Mouse (Mus musculus): Measurements from ENCODE around the gene Lrba. TPM values are rescaled to one million over a fixed set of nuclear protein-coding genes. Genes with fewer than 3 reads are reported as not detected.

Gene Lrba
- polyA plus RNA-seq, 1 experiment from 2014 or later = 2.6 TPM

DNA sequence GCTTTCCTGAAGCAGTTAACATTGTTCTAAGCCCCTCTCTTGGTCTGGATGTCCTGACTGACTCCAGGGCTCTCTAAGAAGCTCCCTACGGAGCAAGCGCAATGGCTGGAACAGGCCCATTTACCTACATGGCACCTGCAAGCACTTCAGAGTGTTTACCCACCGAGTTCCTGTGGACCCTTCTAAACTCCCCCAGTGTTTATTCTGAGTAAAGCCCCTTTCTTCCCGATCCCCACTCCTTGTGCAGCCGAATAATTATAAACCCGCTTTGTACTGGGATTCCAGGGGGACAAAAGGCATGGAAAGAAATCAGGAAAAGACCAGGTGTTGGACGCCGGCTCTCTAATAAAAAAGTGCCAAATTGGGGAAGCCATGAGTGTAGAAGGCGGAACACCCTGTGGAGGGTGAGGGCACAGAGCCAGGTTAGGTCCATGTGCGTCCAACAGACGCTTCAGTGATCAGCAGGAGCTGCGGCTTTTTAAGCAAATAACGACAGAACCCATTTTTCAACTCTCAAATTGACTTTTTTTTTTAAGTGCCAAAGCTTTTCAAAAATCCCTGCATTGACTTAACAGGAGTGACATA is 593.6 kb downstream of the Lrba start:
- Histone ChIP-seq H3K27ac (replicated peaks) (no peak overlapping the region), H3K4me2 (replicated peaks; ENCODE audit: low read depth) (no peak overlapping the region), H3K4me1 (replicated peaks; ENCODE audit: control insufficient read depth, insufficient read depth) (no peaks in the 10 kb centered on the region), H3K36me3 (ENCODE audit: control insufficient read depth, insufficient read depth, low read length) (no peaks in the 10 kb centered on the region), H3K9ac (ENCODE audit: low read length) (no peak overlapping the region), H3K9me3 (ENCODE audit: control insufficient read depth, low read length) (no peaks in the 10 kb centered on the region), H3K27me3 (ENCODE audit: control insufficient read depth, insufficient read depth, low read length) (no peaks in the 10 kb centered on the region), H3K4me3 (ENCODE audit: low read depth, low read length) (no peak overlapping the region)
- no peak for ATAC-seq (ENCODE audit: low FRiP score, low TSS enrichment)
- TF ChIP-seq CTCF (IDR thresholded peaks at IDR 0.05; ENCODE audit: low read depth) (no peak), EP300 (optimal IDR thresholded peaks at IDR 0.05) (no peak)
- WGBS = 54% methylated on average over 13 of the region's 13 CpGs
- DNase-seq (ENCODE audit: low spot score) = no peak

DNA sequence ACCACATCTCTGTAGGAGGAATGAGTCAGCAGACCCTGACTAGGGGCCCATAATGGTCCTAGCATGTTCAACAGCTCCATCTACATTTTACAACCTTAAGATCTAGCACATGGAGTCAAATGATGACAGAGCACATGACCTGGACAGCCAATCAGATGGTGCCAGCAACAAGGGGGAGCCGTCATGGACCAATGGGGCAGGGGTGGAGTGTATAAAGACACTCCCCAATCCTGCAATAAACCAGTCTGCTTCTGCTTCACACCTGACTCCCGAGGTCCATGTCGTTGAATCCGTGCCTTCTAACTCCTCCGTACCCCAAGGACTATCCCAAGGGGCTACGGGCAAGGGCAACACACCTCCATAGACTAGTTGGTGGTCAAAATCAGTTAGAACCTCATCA is 594.9 kb downstream of the Lrba start:
- Histone ChIP-seq H3K4me3 (ENCODE audit: low read depth, low read length) (no peak overlapping the region), H3K4me1 (replicated peaks; ENCODE audit: control insufficient read depth, insufficient read depth) (no peaks in the 10 kb centered on the region), H3K27ac (replicated peaks) (no peak overlapping the region), H3K9ac (ENCODE audit: low read length) (no peak overlapping the region), H3K9me3 (ENCODE audit: control insufficient read depth, low read length) (no peaks in the 10 kb centered on the region), H3K36me3 (ENCODE audit: control insufficient read depth, insufficient read depth, low read length) (no peaks in the 10 kb centered on the region), H3K27me3 (ENCODE audit: control insufficient read depth, insufficient read depth, low read length) (no peaks in the 10 kb centered on the region), H3K4me2 (replicated peaks; ENCODE audit: low read depth) (no peak overlapping the region)
- no peak for DNase-seq (ENCODE audit: low spot score)
- no peak for ATAC-seq (ENCODE audit: low FRiP score, low TSS enrichment)
- 95% methylated on average over 6 of the region's 6 CpGs for WGBS
- TF ChIP-seq CTCF (IDR thresholded peaks at IDR 0.05; ENCODE audit: low read depth) (no peak), EP300 (optimal IDR thresholded peaks at IDR 0.05) (no peak)

DNA sequence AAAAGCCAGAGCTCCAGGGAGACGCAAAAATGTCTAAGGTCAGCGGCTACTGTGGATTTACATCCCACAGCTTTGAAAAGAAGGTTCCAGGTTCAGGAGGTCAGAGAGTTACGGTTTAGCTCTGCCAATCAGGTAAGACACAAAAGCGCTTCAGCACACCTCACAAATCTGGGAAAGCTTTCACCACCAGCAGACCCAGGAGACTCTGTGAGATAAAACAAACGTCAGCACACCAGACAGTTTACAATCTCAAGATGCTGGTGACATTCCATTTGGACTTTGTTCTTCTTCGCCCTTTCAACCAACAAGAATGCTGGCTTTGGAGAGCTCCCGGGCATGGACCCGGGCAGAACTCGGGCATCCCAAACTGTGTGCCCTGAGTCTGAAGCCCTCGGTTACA is 595.9 kb downstream of the Lrba start:
- Histone ChIP-seq H3K4me3 (ENCODE audit: low read depth, low read length) (no peak overlapping the region), H3K27ac (replicated peaks) (no peak overlapping the region), H3K4me1 (replicated peaks; ENCODE audit: control insufficient read depth, insufficient read depth) (no peaks in the 10 kb centered on the region), H3K4me2 (replicated peaks; ENCODE audit: low read depth) (no peak overlapping the region), H3K9ac (ENCODE audit: low read length) (no peak overlapping the region), H3K27me3 (ENCODE audit: control insufficient read depth, insufficient read depth, low read length) (no peaks in the 10 kb centered on the region), H3K36me3 (ENCODE audit: control insufficient read depth, insufficient read depth, low read length) (no peaks in the 10 kb centered on the region), H3K9me3 (ENCODE audit: control insufficient read depth, low read length) (no peaks in the 10 kb centered on the region)
- ATAC-seq (ENCODE audit: low FRiP score, low TSS enrichment) (no peak), DNase-seq (ENCODE audit: low spot score) (no peak)
- TF ChIP-seq CTCF (IDR thresholded peaks at IDR 0.05; ENCODE audit: low read depth) = no peak
- TF ChIP-seq EP300 (optimal IDR thresholded peaks at IDR 0.05) = no peak
- 26% methylated on average over 10 of the region's 10 CpGs for WGBS

DNA sequence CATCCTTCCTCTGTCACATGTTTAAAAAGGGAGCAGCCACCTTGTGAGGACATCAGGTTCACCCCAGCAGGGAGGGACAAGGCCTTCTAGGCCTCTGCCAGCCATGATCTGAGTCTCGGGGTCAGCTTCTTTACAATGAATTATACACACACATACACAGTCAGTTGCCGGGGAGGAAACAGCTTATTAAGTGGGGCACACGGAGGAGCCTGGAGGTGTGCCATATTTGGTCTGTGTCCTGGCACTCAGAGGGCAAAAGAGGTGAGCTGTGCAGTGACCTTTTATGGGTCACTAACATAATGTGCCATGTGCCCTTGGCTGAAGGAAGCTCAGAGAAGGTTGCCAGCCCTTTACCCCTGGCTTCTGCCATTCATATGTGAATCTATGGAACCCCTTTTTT is 596.9 kb downstream of the Lrba start:
- ATAC-seq (ENCODE audit: low FRiP score, low TSS enrichment) (no peak), DNase-seq (ENCODE audit: low spot score) (no peak)
- H3K4me2 ChIP-seq (replicated peaks; ENCODE audit: low read depth) = no peak overlapping the region
- H3K9me3 ChIP-seq (ENCODE audit: control insufficient read depth, low read length) = no peaks in the 10 kb centered on the region
- no peaks in the 10 kb centered on the region for H3K36me3 ChIP-seq (ENCODE audit: control insufficient read depth, insufficient read depth, low read length)
- H3K27ac ChIP-seq (replicated peaks) = no peak overlapping the region
- H3K4me3 ChIP-seq (ENCODE audit: low read depth, low read length) = no peak overlapping the region
- WGBS = 52% methylated on average over 3 of the region's 3 CpGs
- H3K9ac ChIP-seq (ENCODE audit: low read length) = no peak overlapping the region
- H3K27me3 ChIP-seq (ENCODE audit: control insufficient read depth, insufficient read depth, low read length) = no peaks in the 10 kb centered on the region
- no peaks in the 10 kb centered on the region for H3K4me1 ChIP-seq (replicated peaks; ENCODE audit: control insufficient read depth, insufficient read depth)
- TF ChIP-seq CTCF (IDR thresholded peaks at IDR 0.05; ENCODE audit: low read depth) (no peak), EP300 (optimal IDR thresholded peaks at IDR 0.05) (no peak)

DNA sequence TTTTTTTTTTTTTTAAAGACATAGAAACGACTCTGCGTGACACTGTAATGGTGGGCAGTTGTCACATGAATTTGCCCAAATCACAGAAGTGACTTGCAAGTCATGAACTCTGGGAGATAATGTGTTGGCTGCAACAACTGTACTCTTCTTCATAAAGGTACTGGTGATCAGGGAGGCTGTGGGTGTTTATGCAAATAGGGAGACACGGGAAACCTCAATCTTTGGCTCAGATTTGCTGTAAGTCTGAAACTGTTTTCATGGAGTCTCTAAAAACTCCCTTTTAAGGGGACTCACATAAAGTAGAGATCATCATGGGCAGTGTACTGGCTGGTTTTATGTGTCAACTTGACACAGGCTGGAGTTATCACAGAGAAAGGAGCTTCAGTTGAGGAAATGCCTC is 603.0 kb downstream of the Lrba start:
- no peak overlapping the region for H3K4me3 ChIP-seq (ENCODE audit: low read depth, low read length)
- no peaks in the 10 kb centered on the region for H3K4me1 ChIP-seq (replicated peaks; ENCODE audit: control insufficient read depth, insufficient read depth)
- TF ChIP-seq CTCF (IDR thresholded peaks at IDR 0.05; ENCODE audit: low read depth) = no peak
- no peak for TF ChIP-seq EP300 (optimal IDR thresholded peaks at IDR 0.05)
- no peak for DNase-seq (ENCODE audit: low spot score)
- no peaks in the 10 kb centered on the region for H3K36me3 ChIP-seq (ENCODE audit: control insufficient read depth, insufficient read depth, low read length)
- H3K27ac ChIP-seq (replicated peaks) = no peak overlapping the region
- no peak overlapping the region for H3K9ac ChIP-seq (ENCODE audit: low read length)
- WGBS = 87% methylated on average over 3 of the region's 3 CpGs
- no peak overlapping the region for H3K4me2 ChIP-seq (replicated peaks; ENCODE audit: low read depth)
- no peak for ATAC-seq (ENCODE audit: low FRiP score, low TSS enrichment)
- no peaks in the 10 kb centered on the region for H3K9me3 ChIP-seq (ENCODE audit: control insufficient read depth, low read length)
- H3K27me3 ChIP-seq (ENCODE audit: control insufficient read depth, insufficient read depth, low read length) = no peaks in the 10 kb centered on the region

DNA sequence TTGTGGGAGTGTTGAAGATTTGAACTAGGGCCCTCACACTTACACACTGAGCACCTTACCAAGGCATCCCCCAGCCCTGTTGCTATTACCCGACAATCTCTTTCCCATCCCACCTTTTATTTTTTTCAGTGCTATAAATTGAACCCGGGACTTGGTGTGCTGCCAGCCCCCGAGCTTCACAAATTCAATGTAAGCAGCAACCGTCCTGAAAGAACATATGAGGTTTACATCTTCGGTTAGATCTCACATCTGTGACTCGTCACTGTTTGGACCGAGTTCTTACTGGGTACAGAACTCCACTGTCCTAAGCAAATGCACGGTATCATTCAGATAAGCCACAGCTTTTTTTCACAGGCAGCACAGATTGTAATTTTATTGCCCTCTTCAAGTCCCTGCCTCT is 607.6 kb downstream of the Lrba start:
- Histone ChIP-seq H3K9me3 (ENCODE audit: control insufficient read depth, low read length) (no peaks in the 10 kb centered on the region), H3K27ac (replicated peaks) (0 out of 2 replicates have a peak overlapping the region, but pooled peaks have one; percentile 26), H3K4me1 (replicated peaks; ENCODE audit: control insufficient read depth, insufficient read depth) (no peaks in the 10 kb centered on the region), H3K4me2 (replicated peaks; ENCODE audit: low read depth) (no peak overlapping the region), H3K4me3 (ENCODE audit: low read depth, low read length) (no peak overlapping the region), H3K9ac (ENCODE audit: low read length) (no peak overlapping the region), H3K36me3 (ENCODE audit: control insufficient read depth, insufficient read depth, low read length) (no peaks in the 10 kb centered on the region), H3K27me3 (ENCODE audit: control insufficient read depth, insufficient read depth, low read length) (no peaks in the 10 kb centered on the region)
- WGBS = 36% methylated on average over 8 of the region's 8 CpGs
- DNase-seq (ENCODE audit: low spot score) (no peak), ATAC-seq (ENCODE audit: low FRiP score, low TSS enrichment) (no peak)
- TF ChIP-seq CTCF (IDR thresholded peaks at IDR 0.05; ENCODE audit: low read depth) (no peak), EP300 (optimal IDR thresholded peaks at IDR 0.05) (no peak)

Other genes with a start within 250 kb of the Lrba start
- gene Prss48, start 222.2 kb upstream of the Lrba start, polyA plus RNA-seq (2015; fragmentation: Nextera tagmentation; extraction: Ambion mirVana) = not detected in 2 replicates
- 1,183 and 1,198 TPM in 2 replicates for gene Rps3a1, start 82.0 kb upstream of the Lrba start, polyA plus RNA-seq (2015; fragmentation: Nextera tagmentation; extraction: Ambion mirVana)